Mouse (Mus musculus) lung, postnatal 25 days (tissue): ENCODE data around the gene Palld.

Experiments
- DNase-seq: peaks from one replicate; pipeline ENCODE4 v3.0.0; 2022; ENCODE audit warnings: low spot score

Gene Palld

GRCm38 (mm10) chr8:61730669-61731068 lies 171.8 kb downstream of the Palld start:
- no peak for DNase-seq

GRCm38 (mm10) chr8:61725306-61726017 lies 177.0 kb downstream of the Palld start:
- no peak for DNase-seq

- no peak for DNase-seq
Observed at GRCm38 (mm10) chr8:61722226-61722625, 180.3 kb downstream of the Palld start.

GRCm38 (mm10) chr8:61715351-61716125 lies 187.0 kb downstream of the Palld start:
- no peak for DNase-seq

- no peak for DNase-seq
Observed at GRCm38 (mm10) chr8:61714293-61714831, 188.1 kb downstream of the Palld start.

- DNase-seq: no peak
Observed at GRCm38 (mm10) chr8:61713195-61713990, 189.1 kb downstream of the Palld start.

- DNase-seq: peak; percentile 10
Observed at GRCm38 (mm10) chr8:61712426-61712825, 190.1 kb downstream of the Palld start.

- DNase-seq: no peak
Observed at GRCm38 (mm10) chr8:61708586-61709305, 193.7 kb downstream of the Palld start.

- DNase-seq: no peak
Observed at GRCm38 (mm10) chr8:61705491-61705890, 197.0 kb downstream of the Palld start.

- no peak for DNase-seq
Observed at GRCm38 (mm10) chr8:61702122-61702521, 200.4 kb downstream of the Palld start.

GRCm38 (mm10) chr8:61700932-61701681 lies 201.4 kb downstream of the Palld start:
- no peak for DNase-seq

- DNase-seq: no peak
Observed at GRCm38 (mm10) chr8:61700298-61700697, 202.2 kb downstream of the Palld start.

GRCm38 (mm10) chr8:61698959-61699358 lies 203.5 kb downstream of the Palld start:
- DNase-seq: no peak

- DNase-seq: no peak
Observed at GRCm38 (mm10) chr8:61697728-61698385, 204.6 kb downstream of the Palld start.

GRCm38 (mm10) chr8:61696846-61697455 lies 205.5 kb downstream of the Palld start:
- DNase-seq: no peak

- DNase-seq: no peak
Observed at GRCm38 (mm10) chr8:61695416-61695815, 207.1 kb downstream of the Palld start.

GRCm38 (mm10) chr8:61692866-61693265 lies 209.6 kb downstream of the Palld start:
- DNase-seq: no peak

- DNase-seq: no peak
Observed at GRCm38 (mm10) chr8:61692129-61692528, 210.4 kb downstream of the Palld start.

- DNase-seq: no peak
Observed at GRCm38 (mm10) chr8:61691391-61691790, 211.1 kb downstream of the Palld start.

- DNase-seq: no peak
Observed at GRCm38 (mm10) chr8:61687071-61687470, 215.4 kb downstream of the Palld start.
